In the genomic region with DNA sequence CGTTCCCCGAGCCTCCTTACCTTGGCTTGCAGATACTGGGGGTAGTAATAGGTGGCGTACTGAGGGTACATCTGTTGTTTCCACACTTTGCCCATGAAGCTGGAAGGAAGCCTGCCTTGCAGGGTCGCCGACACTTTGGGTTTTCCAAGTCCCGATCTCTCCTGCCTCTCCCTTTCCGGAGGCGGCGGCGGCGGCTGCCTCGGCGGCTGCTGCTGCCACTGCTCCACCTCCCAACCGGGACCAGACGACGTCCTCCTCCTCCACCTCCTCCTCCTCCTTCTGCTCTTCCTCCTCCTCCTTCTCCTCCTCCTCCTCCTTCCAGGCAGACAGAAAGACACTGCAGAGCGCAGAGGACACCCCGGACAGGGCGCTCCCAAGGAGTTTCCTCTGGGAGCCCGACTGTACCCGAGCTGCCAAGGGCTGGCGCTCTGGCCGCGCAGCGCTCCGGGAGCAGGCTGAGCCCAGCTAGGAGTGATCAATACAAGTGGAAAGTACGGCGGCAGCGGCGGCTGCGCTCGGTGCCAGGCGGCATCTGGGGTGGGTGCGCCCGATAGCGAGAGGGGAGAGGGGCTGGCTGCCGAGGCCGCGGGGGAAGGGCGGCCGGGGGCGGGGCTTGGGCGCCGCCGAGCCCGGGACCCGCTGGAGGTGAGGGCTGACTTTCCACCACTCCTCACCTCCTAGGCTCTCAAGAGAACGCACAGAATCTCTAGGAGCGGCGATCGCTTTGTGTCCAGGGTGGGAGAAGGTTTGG, we compare ENCODE assay signal across 8 mouse cellular contexts. TPM values are rescaled to one million over a fixed set of nuclear protein-coding genes. Genes with fewer than 3 reads are reported as not detected.
DNase-seq lines count a peak whose midpoint lies in the region; ATAC-seq lines count a peak whose summit lies in the region.

A gene (minus strand): TSS at position 522 of the 751 bp plus-strand sequence.

- peaks cover 15% of the 10 kb centered on the region; the same call in 1 of the 2 replicates for H3K4me1 ChIP-seq in hindbrain, embryonic 14.5 days (replicated peaks; ENCODE audit: control insufficient read depth, insufficient read depth, low read length)

- H3K27me3 ChIP-seq in hindbrain, embryonic 14.5 days (ENCODE audit: control insufficient read depth, insufficient read depth, low read length), result no peaks in the 10 kb centered on the region

- H3K27ac ChIP-seq in hindbrain, embryonic 14.5 days, result peak within 1 kb of the TSS; percentile 94

- peak within 1 kb of the TSS; percentile 70 for H3K4me2 ChIP-seq in hindbrain, embryonic 14.5 days (replicated peaks)

- WGBS in hindbrain, embryonic 14.5 days, result 0% methylated on average over 46 of the region's 51 CpGs

- H3K9ac ChIP-seq in hindbrain, embryonic 14.5 days, result peak within 1 kb of the TSS; percentile 92

- peak within 1 kb of the TSS; percentile 91 for H3K4me3 ChIP-seq in hindbrain, embryonic 14.5 days (replicated peaks; ENCODE audit: low read length)

- ATAC-seq in hindbrain, embryonic 14.5 days (ENCODE audit: low FRiP score), result peak; percentile 89

- peak; percentile 79 for DNase-seq in R1 (ENCODE audit: low read depth, low spot score)
- peak; percentile 34 to 39 for DNase-seq in cerebellum, postnatal 36 days
- peak; percentile 72 for DNase-seq in gastrocnemius, adult 18-20 months (ENCODE audit: low spot score)
- peak; percentile 72 for DNase-seq in hindbrain, embryonic 14.5 days (ENCODE audit: low spot score)
- DNase-seq in layer of hippocampus, postnatal 25 days (ENCODE audit: extremely low spot score in 1 of 2, low spot score in 1 of 2), result peak; percentile 44 to 54
- peak; percentile 85 for DNase-seq in lung, postnatal 10 days
- peak; percentile 78 for DNase-seq in ovary, postnatal 36 days (ENCODE audit: low spot score)
- DNase-seq in urinary bladder, postnatal 10 days (ENCODE audit: low spot score), result peak; percentile 15

- H3K36me3 ChIP-seq in hindbrain, embryonic 14.5 days (replicated peaks; ENCODE audit: control insufficient read depth, insufficient read depth), result no peaks in the 10 kb centered on the region

- H3K9me3 ChIP-seq in hindbrain, embryonic 14.5 days (ENCODE audit: control insufficient read depth, low read length), result no peaks in the 10 kb centered on the region

RNA-seq across cellular contexts. Expression of the gene that starts here (rescaled TPM):
- 10 to 100 TPM; 20.0 to 24.0 TPM for total RNA-seq in gastrocnemius, adult 18-20 months (2021)
- polyA plus RNA-seq in hindbrain, embryonic 14.5 days (2014; fragmentation: Nextera tagmentation; extraction: Ambion mirVana), result 64.2 and 64.9 TPM in 2 replicates
- total RNA-seq in layer of hippocampus, postnatal 25 days (2021), result 10 to 100 TPM; 10.3 to 13.3 TPM

Comparison
In these comparisons a context has a peak if more than half of its experiments do, and no peak if none do; other contexts are left out.
1. Peak in every context shown above with its lines: DNase-seq, ATAC-seq, H3K4me3 ChIP-seq and H3K27ac ChIP-seq.
2. DNase-seq: peak in every context shown above with its lines; median percentile 85 in lung, postnatal 10 days; 79 in R1; 78 in ovary, postnatal 36 days; 72 in gastrocnemius, adult 18-20 months; 72 in hindbrain, embryonic 14.5 days; 49 in layer of hippocampus, postnatal 25 days; 36 in cerebellum, postnatal 36 days; 15 in urinary bladder, postnatal 10 days.